Mouse (Mus musculus): ENCODE data around the gene Nacc2.

DNA sequence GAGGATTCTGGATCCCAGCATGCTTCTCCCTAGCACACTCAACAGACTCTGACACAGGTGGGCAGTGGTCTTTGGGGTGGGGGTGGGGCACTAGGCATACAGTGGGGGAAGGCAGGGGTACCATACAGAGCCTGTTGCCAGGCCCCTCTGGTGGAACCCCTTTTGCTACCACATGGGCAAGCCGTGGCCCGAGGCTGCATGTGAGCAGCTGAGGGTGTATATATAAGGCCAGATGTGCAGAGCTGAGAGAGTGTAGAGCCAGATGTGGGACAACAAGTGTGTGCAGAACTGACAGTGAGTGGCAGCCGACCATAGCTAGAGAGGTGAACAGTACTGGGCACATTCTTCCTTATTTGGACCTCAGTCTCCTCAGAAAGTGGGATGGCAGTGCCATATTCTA is 43.9 kb upstream of the Nacc2 start:
- no peak for TF ChIP-seq POLR2A (IDR thresholded peaks at IDR 0.05; ENCODE audit: insufficient read length, low read depth)
- no peak for TF ChIP-seq USF1 (IDR thresholded peaks at IDR 0.05; ENCODE audit: low read depth)
- no peak for TF ChIP-seq POLR2AphosphoS2 (IDR thresholded peaks at IDR 0.05; ENCODE audit: insufficient read length, low read depth)
- no peak for TF ChIP-seq MYOD1 (IDR thresholded peaks at IDR 0.05; ENCODE audit: control insufficient read depth in 1 of 3, insufficient read length in 2 of 3, low read depth in 2 of 3)
- TF ChIP-seq E2F4 (IDR thresholded peaks at IDR 0.05; ENCODE audit: insufficient read depth), result no peak
- no peak for TF ChIP-seq TCF12 (IDR thresholded peaks at IDR 0.05; ENCODE audit: insufficient read depth, poor library complexity, severe bottlenecking)
- no peak for TF ChIP-seq REST (IDR thresholded peaks at IDR 0.05; ENCODE audit: insufficient read depth, insufficient read length)
